Mouse (Mus musculus) kidney, adult 2 months (tissue): ENCODE measurements around the gene Arhgap28. TPM values are rescaled to one million over a fixed set of nuclear protein-coding genes. Genes with fewer than 3 reads are reported as not detected.

Experiments
- DNase-seq: peaks from one replicate; pipeline ENCODE4 v3.0.0; 2021
- H3K27ac ChIP-seq: fragments of 200-500 bp; 2 replicates; pipeline ENCODE4 v1.5.1; 2012; ENCODE audit warnings: low read depth, low read length, control low read depth, inconsistent platforms; ENCODE audit not compliant: insufficient read depth
- H3K27me3 ChIP-seq: fragments of 200-500 bp; replicated peaks from 2 replicates; pipeline ENCODE4 v1.6.1; 2012; ENCODE audit warnings: mild to moderate bottlenecking, moderate library complexity, low read length, inconsistent platforms; ENCODE audit not compliant: control insufficient read depth, insufficient read depth
- H3K36me3 ChIP-seq: fragments of 200-500 bp; 2 replicates; pipeline ENCODE4 v1.6.1; 2012; ENCODE audit warnings: mild to moderate bottlenecking, moderate library complexity, low read length, inconsistent platforms; ENCODE audit not compliant: control insufficient read depth, insufficient read depth
- H3K4me1 ChIP-seq: fragments of 200-500 bp; 2 replicates; pipeline ENCODE4 v1.6.1; 2011; ENCODE audit warnings: low read length; ENCODE audit not compliant: control insufficient read depth, insufficient read depth
- H3K4me3 ChIP-seq: fragments of 200-500 bp; 2 replicates; pipeline ENCODE4 v1.5.1; 2011; ENCODE audit warnings: mild to moderate bottlenecking, low read depth, low read length, control low read depth; ENCODE audit not compliant: insufficient read depth
- CTCF ChIP-seq: fragments of 200-500 bp; conservative IDR thresholded peaks from 2 replicates; pipeline ENCODE4 v1.5.1; 2011; ENCODE audit warnings: low read depth, mild to moderate bottlenecking, control low read depth, low read length, moderate library complexity, mixed read lengths; ENCODE audit not compliant: insufficient read depth, insufficient read length
- POLR2A ChIP-seq: fragments of 200-500 bp; IDR thresholded peaks from one replicate; pipeline ENCODE4 v1.6.1; 2011; ENCODE audit warnings: low read depth, low read length, control low read depth
- WGBS: fragments of 180-500 bp; shearing (Covaris S2); methylation state at CpG from one replicate; pipeline ENCODE4 v1.1.7; 2018; 5-methylcytosine and 5-hydroxymethylcytosine counted together
- polyA plus RNA-seq: library from polyadenylated mRNA; depleted of rRNA; stranded (reverse); fragments of >200 nt; gene quantifications from 2 replicates; pipeline ENCODE4 v1.2.3, GENCODE M21; 2012

The Arhgap28 gene
- polyA plus RNA-seq, 1 experiment = 3.7 TPM

DNA sequence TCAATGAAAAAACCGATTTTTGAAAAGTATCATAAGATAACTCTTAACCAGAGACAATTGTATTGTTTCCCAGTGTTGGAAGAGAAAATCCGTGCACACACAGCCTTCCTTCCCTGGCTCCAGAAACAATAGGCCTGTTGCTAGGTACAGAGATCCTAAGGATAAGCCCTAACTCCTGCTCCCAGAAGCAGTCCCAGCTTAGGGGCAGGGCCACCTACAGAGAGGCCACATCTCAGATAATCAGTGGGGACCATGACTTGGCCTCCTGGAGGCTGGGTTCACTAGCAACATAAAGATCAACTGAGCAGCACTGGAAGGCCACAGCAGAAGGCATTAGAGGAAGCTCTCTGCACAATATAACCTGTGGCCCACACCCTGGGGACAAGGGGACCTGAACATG is 27.5 kb downstream of the Arhgap28 start:
- Histone ChIP-seq H3K27ac (no peak overlapping the region), H3K36me3 (no peaks in the 10 kb centered on the region), H3K4me3 (no peak overlapping the region), H3K4me1 (no peaks in the 10 kb centered on the region), H3K27me3 (no peaks in the 10 kb centered on the region)
- WGBS = 66% methylated on average over 2 of the region's 2 CpGs
- TF ChIP-seq POLR2A (no peak), CTCF (no peak)
- DNase-seq = no peak

DNA sequence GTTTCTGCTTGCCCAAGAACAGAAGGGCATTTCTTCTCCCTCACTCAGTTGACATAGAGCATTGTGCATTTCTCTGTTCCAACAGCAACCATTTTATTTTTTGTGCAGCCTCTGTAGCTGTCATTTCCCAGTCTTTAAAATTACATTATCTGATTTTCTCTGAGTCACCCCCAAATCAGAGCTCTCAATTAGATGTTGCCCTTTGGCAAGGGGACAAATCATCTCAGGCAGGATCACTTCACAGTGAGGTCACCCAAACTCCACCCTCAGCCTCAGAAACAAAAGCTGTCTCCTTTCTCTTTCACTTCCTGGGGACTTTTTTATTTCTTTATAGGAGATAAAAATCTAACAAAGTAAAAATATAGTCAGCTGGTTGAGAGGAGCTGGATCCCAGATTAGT is 27.9 kb downstream of the Arhgap28 start:
- no peaks in the 10 kb centered on the region for H3K27me3 ChIP-seq
- no peak for TF ChIP-seq POLR2A
- TF ChIP-seq CTCF = no peak
- no peaks in the 10 kb centered on the region for H3K36me3 ChIP-seq
- no peak overlapping the region for H3K27ac ChIP-seq
- no peak overlapping the region for H3K4me3 ChIP-seq
- peak; percentile 12 for DNase-seq
- H3K4me1 ChIP-seq = no peaks in the 10 kb centered on the region

- Histone ChIP-seq H3K36me3 (no peaks in the 10 kb centered on the region), H3K4me1 (no peaks in the 10 kb centered on the region), H3K4me3 (no peak overlapping the region), H3K27me3 (no peaks in the 10 kb centered on the region), H3K27ac (no peak overlapping the region)
- TF ChIP-seq CTCF (no peak), POLR2A (no peak)
- WGBS = 58% methylated on average over 2 of the region's 2 CpGs
- DNase-seq = no peak
These were observed 29.2 kb downstream of the Arhgap28 start for GRCm38 (mm10) chr17:67974679-67975078.

GRCm38 (mm10) chr17:67966853-67967540 is 36.9 kb downstream of the Arhgap28 start:
- H3K27ac ChIP-seq = no peak overlapping the region
- TF ChIP-seq CTCF (no peak), POLR2A (no peak)
- H3K4me1 ChIP-seq = no peaks in the 10 kb centered on the region
- no peak overlapping the region for H3K4me3 ChIP-seq
- WGBS = 86% methylated on average over 8 of the region's 8 CpGs
- H3K36me3 ChIP-seq = no peaks in the 10 kb centered on the region
- no peak for DNase-seq
- H3K27me3 ChIP-seq = no peaks in the 10 kb centered on the region

- H3K27me3 ChIP-seq = no peaks in the 10 kb centered on the region
These were observed 41.1 kb downstream of the Arhgap28 start for GRCm38 (mm10) chr17:67962858-67963257.

GRCm38 (mm10) chr17:67962020-67962419 is 41.9 kb downstream of the Arhgap28 start:
- Histone ChIP-seq H3K36me3 (no peaks in the 10 kb centered on the region), H3K27me3 (no peaks in the 10 kb centered on the region), H3K4me1 (no peaks in the 10 kb centered on the region), H3K27ac (no peak overlapping the region), H3K4me3 (no peak overlapping the region)
- DNase-seq = no peak
- no peak for TF ChIP-seq POLR2A
- no peak for TF ChIP-seq CTCF
- 87% methylated on average over 8 of the region's 8 CpGs for WGBS

More at GRCm38 (mm10) chr17:67962858-67963257, 41.1 kb downstream of the Arhgap28 start:
- DNase-seq = no peak
- H3K36me3 ChIP-seq = no peaks in the 10 kb centered on the region
- no peaks in the 10 kb centered on the region for H3K4me1 ChIP-seq
- TF ChIP-seq POLR2A (no peak), CTCF (no peak)
- WGBS = 86% methylated on average over 6 of the region's 6 CpGs
- H3K27ac ChIP-seq = no peak overlapping the region
- no peak overlapping the region for H3K4me3 ChIP-seq

GRCm38 (mm10) chr17:67958909-67959308 is 45.0 kb downstream of the Arhgap28 start:
- Histone ChIP-seq H3K4me3 (no peak overlapping the region), H3K27me3 (no peaks in the 10 kb centered on the region), H3K36me3 (no peaks in the 10 kb centered on the region), H3K27ac (no peak overlapping the region), H3K4me1 (no peaks in the 10 kb centered on the region)
- WGBS = 96% methylated on average over 7 of the region's 7 CpGs
- no peak for DNase-seq
- TF ChIP-seq POLR2A = no peak
- TF ChIP-seq CTCF = no peak

DNA sequence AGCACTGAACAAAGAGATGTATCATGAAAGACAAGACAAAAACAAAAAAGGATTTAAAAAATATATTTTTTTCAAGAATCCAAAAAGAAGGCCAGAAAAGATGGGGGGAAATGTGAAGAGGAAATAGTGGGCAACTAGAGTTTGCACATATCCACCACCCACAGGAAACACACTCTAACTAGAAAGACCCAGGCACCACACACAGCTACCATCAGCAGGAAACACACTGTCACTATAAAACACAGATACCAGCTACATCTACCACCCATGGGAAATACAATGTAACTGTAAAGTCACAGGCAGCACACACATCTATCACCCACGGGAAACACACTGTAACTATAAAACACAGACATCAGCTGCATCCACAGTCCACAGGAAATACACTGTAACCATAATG is 46.3 kb downstream of the Arhgap28 start:
- TF ChIP-seq CTCF (no peak), POLR2A (no peak)
- no peaks in the 10 kb centered on the region for H3K36me3 ChIP-seq
- no peak overlapping the region for H3K4me3 ChIP-seq
- no peak overlapping the region for H3K27ac ChIP-seq
- H3K4me1 ChIP-seq = no peaks in the 10 kb centered on the region
- DNase-seq = no peak
- WGBS = 62% methylated on average over 1 of the region's 1 CpGs
- no peaks in the 10 kb centered on the region for H3K27me3 ChIP-seq
